Mouse (Mus musculus) embryonic facial prominence, embryonic 15.5 days (tissue): ENCODE measurements around the gene Zrsr1. TPM values are rescaled to one million over a fixed set of nuclear protein-coding genes. Genes with fewer than 3 reads are reported as not detected.

ENCODE experiments used
- ATAC-seq: fragments of 200-750 bp; cut with Nextera tagmentation; 2 replicates; pipeline ENCODE4 v1.8.0; 2017; ENCODE audit warnings: low read depth, moderate TSS enrichment; ENCODE audit not compliant: insufficient number of reproducible peaks, low FRiP score, low TSS enrichment
- H3K27ac ChIP-seq: fragments of 300-500 bp; sonication (generic); replicated peaks from 2 replicates; pipeline ENCODE4 v1.5.1; 2015; ENCODE audit warnings: mild to moderate bottlenecking, inconsistent platforms
- H3K27me3 ChIP-seq: fragments of 300-500 bp; sonication (generic); 2 replicates; pipeline ENCODE4 v1.6.1; 2015; ENCODE audit warnings: inconsistent platforms
- H3K36me3 ChIP-seq: fragments of 300-500 bp; sonication (generic); 2 replicates; pipeline ENCODE4 v1.6.1; 2015; ENCODE audit warnings: mild to moderate bottlenecking, inconsistent platforms
- H3K4me1 ChIP-seq: fragments of 300-500 bp; sonication (generic); 2 replicates; pipeline ENCODE4 v1.6.1; 2015; ENCODE audit warnings: inconsistent platforms
- H3K4me2 ChIP-seq: fragments of 300-500 bp; sonication (generic); replicated peaks from 2 replicates; pipeline ENCODE4 v1.6.1; 2015; ENCODE audit warnings: mild to moderate bottlenecking, inconsistent platforms
- H3K4me3 ChIP-seq: fragments of 300-500 bp; sonication (generic); replicated peaks from 2 replicates; pipeline ENCODE4 v1.5.1; 2015; ENCODE audit warnings: mild to moderate bottlenecking, inconsistent platforms
- H3K9ac ChIP-seq: fragments of 300-500 bp; sonication (generic); 2 replicates; pipeline ENCODE4 v1.6.1; 2015; ENCODE audit warnings: inconsistent platforms
- H3K9me3 ChIP-seq: fragments of 300-500 bp; sonication (generic); replicated peaks from 2 replicates; pipeline ENCODE4 v1.6.1; 2016; ENCODE audit warnings: inconsistent platforms
- whole genome bisulfite sequencing: fragments of 180-500 bp; shearing (Covaris S2); methylation state at CpG from one replicate; pipeline ENCODE4 v1.1.7; 2015; 5-methylcytosine and 5-hydroxymethylcytosine counted together
- polyA plus RNA-seq: library from polyadenylated mRNA; unstranded; fragments of >200 nt; fragmentation: Nextera tagmentation; extraction: Ambion mirVana; gene quantifications from 2 replicates; pipeline ENCODE4 v1.2.1, GENCODE M21; 2015

Zrsr1 gene
- 3.5 TPM in 2 replicates for polyA plus RNA-seq

DNA sequence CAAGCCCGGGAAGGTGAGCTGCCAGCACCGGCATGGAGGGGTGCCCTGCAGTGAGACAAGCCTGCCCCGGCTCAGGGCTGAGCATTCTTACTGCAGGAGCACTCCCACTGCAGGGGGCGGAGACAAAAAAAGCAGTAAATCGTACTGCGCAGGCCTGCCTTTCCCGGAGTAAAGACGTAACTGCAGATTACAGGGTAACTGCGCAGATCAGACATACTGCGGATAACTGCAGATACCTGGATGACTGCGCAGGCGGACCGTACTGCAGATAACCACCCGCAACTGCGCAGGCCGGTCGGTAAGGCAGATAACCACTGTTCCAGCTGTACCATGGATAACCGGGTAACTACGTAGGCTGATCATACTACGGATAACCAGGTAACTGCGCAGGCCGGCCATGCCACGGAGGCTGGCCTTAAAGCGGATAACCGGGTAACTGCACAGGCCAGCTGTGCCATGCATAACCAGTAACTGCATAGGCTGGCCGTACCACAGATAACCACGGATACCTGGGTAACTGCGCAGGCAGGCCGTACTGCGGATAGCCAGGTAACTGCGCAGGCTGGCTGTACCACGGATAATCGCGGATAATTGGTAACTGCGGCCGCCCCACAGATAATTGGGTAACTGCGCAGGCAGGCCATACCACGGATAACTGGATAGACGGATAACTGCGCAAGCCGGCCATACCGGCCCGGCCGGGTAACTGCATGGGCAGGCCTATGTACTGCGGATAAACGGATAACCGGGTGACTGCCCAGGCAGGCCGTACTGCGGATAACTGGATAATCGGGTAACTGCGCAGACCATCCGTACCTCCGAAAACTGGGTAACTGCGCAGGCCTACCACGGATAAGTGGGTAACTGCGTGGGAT, at the start of gene Zrsr1:
Gene Zrsr1, plus strand, starts transcription at position 171 of the 875 bp plus-strand sequence.
- peak within 1 kb of the TSS; percentile 56 for H3K4me2 ChIP-seq
- peak within 1 kb of the TSS; percentile 84 for H3K27ac ChIP-seq
- peaks cover 13% of the 10 kb centered on the region; the same call in 1 of the 2 replicates for H3K9me3 ChIP-seq
- WGBS = 44% methylated on average over 56 of the region's 56 CpGs
- ATAC-seq = peak; percentile 66
- H3K4me1 ChIP-seq = peaks cover 14% of the 10 kb centered on the region
- peak within 1 kb of the TSS; percentile 58 for H3K4me3 ChIP-seq
- peaks cover 16% of the 10 kb centered on the region for H3K36me3 ChIP-seq
- H3K9ac ChIP-seq = peak within 1 kb of the TSS; percentile 54
- H3K27me3 ChIP-seq = no peaks in the 10 kb centered on the region

DNA sequence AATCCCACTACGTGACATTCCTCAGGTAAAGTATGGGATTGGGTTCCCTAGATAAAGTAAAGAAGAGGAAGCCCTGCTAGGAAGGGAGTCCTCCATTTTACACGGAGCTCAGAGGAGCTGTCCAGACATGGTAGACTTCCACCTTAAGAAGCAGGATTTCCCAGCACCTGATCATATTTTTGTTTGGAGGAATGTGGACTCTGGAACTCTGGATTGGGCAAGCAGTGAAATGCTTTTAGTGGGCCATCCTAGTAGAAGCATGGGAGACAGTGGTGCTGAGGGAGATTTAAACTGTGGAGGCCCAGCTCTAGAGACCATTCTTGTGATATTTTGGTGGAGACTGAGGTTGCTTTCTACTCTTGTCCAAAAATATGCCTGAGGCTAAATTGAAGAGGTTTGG, 49.3 kb upstream of the Zrsr1 start:
- WGBS = 73% methylated on average over 2 of the region's 2 CpGs
- H3K36me3 ChIP-seq = 0 out of 2 replicates have a peak, but pooled peaks cover under 1% of the 10 kb centered on the region
- no peaks in the 10 kb centered on the region for H3K27me3 ChIP-seq
- no peaks in the 10 kb centered on the region for H3K9me3 ChIP-seq
- no peak overlapping the region for H3K4me2 ChIP-seq
- H3K4me3 ChIP-seq = no peak overlapping the region
- H3K4me1 ChIP-seq = no peaks in the 10 kb centered on the region
- no peak overlapping the region for H3K9ac ChIP-seq
- ATAC-seq = no peak
- H3K27ac ChIP-seq = no peak overlapping the region

DNA sequence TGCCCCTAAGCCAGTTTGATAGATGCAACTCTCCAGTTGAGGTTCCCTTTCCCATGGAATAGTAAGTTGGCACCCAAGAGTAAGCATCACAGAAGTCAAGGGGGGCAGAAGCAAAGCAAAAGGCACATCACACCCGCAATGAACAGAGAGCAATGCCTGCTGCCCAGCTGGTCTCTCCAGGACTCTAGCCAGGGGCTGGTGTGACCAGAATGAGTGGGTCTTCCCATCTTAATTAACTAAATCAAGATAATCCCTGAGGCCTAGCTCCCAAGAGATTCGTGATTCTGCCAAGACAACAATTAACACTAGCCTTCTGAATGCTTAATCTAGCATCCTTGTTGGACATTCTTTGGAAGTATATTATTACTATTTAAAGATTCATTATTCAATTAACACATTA, 48.2 kb upstream of the Zrsr1 start:
- Histone ChIP-seq H3K9ac (no peak overlapping the region), H3K9me3 (no peaks in the 10 kb centered on the region), H3K36me3 (no peaks in the 10 kb centered on the region), H3K4me3 (no peak overlapping the region), H3K4me2 (no peak overlapping the region), H3K4me1 (no peaks in the 10 kb centered on the region), H3K27me3 (no peaks in the 10 kb centered on the region), H3K27ac (no peak overlapping the region)
- 78% methylated on average over 2 of the region's 2 CpGs for WGBS
- no peak for ATAC-seq

DNA sequence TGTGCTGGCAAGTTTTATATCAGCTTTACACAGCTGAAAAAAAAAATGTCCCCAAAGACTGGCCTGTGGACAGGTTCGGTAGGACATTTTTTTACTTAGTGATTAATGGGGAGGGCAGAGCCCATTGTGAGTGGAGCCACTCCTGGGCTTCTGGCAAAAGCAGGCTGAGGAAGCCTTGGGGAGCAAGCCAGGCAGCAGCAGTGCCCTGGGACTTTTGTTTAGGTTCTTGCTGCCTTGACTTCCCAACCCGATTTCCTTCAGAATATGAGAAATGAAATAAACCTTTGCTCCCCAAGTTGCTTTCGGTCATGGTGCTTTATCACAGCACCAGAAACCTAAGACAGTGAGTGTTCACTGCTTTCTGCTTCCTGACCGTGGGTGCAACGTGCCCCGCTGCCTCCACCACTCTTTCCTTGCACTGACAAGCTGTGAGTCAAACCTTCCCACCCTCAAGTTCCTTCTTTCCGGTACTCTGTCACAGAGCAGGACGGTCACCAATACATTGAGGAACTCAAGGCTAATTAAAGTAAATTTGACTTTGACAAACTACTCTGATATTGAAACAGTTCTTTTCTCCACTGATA, 43.1 kb upstream of the Zrsr1 start:
- ATAC-seq = no peak
- 82% methylated on average over 8 of the region's 8 CpGs for WGBS
- H3K4me1 ChIP-seq = no peaks in the 10 kb centered on the region; the same call in 1 of the 2 replicates
- H3K4me2 ChIP-seq = no peak overlapping the region
- no peak overlapping the region for H3K27ac ChIP-seq
- no peaks in the 10 kb centered on the region for H3K27me3 ChIP-seq
- no peak overlapping the region for H3K9ac ChIP-seq
- H3K4me3 ChIP-seq = no peak overlapping the region
- no peaks in the 10 kb centered on the region for H3K9me3 ChIP-seq
- no peaks in the 10 kb centered on the region for H3K36me3 ChIP-seq

DNA sequence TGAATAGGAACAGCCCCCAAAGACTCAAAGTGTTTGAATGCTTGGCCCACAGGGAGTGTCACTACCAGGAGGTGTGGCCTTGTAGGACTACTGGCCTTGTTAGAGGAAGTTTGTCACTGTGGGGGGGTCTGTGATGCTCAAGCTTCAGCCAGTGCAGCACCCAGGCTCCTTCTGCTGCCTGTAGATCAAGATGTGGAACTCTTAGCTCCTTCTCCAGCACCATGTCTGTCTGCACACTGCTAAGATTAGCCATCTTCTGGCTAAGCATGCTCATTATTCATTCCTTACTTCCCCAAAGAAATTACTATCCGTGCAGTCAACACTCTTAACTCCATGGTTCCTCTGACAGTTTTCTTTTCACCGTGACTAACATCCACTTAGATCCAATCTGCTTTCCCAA, 41.7 kb upstream of the Zrsr1 start:
- Histone ChIP-seq H3K4me3 (no peak overlapping the region), H3K9me3 (no peaks in the 10 kb centered on the region), H3K27ac (no peak overlapping the region), H3K9ac (no peak overlapping the region), H3K4me1 (no peaks in the 10 kb centered on the region; the same call in 1 of the 2 replicates), H3K4me2 (no peak overlapping the region), H3K36me3 (no peaks in the 10 kb centered on the region), H3K27me3 (no peaks in the 10 kb centered on the region)
- ATAC-seq = no peak
- 54% methylated on average over 2 of the region's 2 CpGs for WGBS

DNA sequence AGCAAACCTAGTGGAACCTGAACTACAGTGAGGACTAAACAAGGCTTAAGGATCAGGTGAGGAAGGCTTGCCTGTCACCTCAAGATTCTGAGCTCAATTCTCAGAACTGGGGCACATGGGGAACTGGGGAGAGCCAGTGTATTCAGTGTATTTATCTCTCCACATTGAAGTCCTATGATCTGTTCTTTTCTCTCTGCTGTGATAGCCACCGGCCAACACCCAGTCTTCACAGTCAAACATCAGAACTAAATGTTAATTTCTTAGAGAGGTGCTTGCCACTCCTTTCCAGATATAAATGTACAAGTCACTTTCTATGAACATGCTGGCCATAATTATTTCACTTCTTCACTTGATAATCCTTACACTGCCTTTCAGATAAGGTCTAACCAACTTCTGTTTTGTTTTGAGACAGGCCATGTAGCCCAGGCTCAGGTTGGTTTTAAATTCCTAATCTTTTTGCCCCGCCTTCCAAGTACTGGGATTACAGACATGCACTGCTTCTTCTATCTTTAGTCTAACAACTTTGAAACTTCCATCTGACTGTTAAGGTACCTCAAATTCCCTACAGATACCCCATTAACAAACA, 40.4 kb upstream of the Zrsr1 start:
- H3K27ac ChIP-seq = no peak overlapping the region
- 90% methylated on average over 2 of the region's 2 CpGs for WGBS

DNA sequence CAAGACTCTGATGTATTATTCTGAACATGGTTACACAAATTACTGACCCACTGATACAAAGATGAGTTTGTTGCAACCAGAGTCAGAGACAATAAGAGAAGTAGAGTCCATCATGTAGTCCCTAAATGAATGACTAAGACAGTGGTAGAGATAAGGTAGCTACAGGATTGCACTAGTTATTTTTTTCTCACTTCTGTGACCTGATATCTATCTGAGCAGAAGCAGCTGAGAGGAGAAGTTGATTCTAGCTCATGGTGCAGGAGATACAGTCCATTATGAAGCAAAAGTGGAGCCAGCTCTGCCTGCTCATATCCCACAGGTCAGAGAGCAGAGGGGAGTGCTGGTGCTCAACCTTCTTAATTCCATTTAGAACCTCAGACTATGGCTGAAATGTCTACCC, 39.6 kb upstream of the Zrsr1 start:
- Histone ChIP-seq H3K27me3 (no peaks in the 10 kb centered on the region), H3K36me3 (no peaks in the 10 kb centered on the region), H3K9ac (no peak overlapping the region), H3K4me2 (no peak overlapping the region), H3K27ac (no peak overlapping the region), H3K4me3 (no peak overlapping the region), H3K9me3 (no peaks in the 10 kb centered on the region), H3K4me1 (no peaks in the 10 kb centered on the region; the same call in 1 of the 2 replicates)
- no peak for ATAC-seq

More for the DNA sequence above, 40.4 kb upstream of the Zrsr1 start:
- Histone ChIP-seq H3K4me3 (no peak overlapping the region), H3K9me3 (no peaks in the 10 kb centered on the region), H3K36me3 (no peaks in the 10 kb centered on the region), H3K4me2 (no peak overlapping the region), H3K27me3 (no peaks in the 10 kb centered on the region), H3K9ac (no peak overlapping the region), H3K4me1 (no peaks in the 10 kb centered on the region; the same call in 1 of the 2 replicates)
- ATAC-seq = no peak

DNA sequence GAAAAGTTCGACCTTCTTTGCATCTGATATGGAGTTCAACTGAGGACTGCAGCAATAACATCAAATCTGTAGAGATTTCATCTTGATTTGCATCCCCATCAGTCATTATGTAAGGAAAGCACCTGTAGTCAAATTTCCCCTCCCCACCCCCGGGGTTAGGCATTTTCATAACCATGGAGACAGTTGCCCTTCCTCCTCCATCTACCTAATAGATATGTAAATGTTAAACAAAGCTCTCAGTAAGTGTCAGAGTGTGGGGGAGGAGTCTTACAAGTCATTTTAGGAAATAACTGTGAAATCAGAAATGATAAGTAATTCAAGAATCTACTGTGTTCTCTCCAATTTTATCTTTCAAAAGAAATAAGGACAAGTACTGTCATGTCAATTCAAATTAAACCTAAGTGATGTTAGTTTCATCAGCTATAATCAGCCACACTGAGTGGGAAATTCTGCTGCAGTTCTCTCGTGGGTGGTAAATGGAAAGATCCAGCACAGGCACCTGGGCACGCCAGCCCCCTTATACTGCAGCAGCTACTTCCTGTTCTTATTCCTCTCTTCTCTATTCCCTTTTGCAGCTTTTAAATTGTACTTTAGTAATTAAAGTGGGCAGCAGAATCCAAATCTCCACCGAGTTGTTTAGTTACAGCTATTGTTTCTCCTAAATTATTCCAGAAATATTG, 35.2 kb upstream of the Zrsr1 start:
- Histone ChIP-seq H3K27me3 (no peaks in the 10 kb centered on the region), H3K9ac (no peak overlapping the region), H3K4me1 (no peaks in the 10 kb centered on the region), H3K9me3 (no peaks in the 10 kb centered on the region), H3K4me2 (no peak overlapping the region), H3K4me3 (no peak overlapping the region), H3K36me3 (no peaks in the 10 kb centered on the region), H3K27ac (no peak overlapping the region)
- WGBS = 51% methylated on average over 5 of the region's 5 CpGs
- no peak for ATAC-seq

DNA sequence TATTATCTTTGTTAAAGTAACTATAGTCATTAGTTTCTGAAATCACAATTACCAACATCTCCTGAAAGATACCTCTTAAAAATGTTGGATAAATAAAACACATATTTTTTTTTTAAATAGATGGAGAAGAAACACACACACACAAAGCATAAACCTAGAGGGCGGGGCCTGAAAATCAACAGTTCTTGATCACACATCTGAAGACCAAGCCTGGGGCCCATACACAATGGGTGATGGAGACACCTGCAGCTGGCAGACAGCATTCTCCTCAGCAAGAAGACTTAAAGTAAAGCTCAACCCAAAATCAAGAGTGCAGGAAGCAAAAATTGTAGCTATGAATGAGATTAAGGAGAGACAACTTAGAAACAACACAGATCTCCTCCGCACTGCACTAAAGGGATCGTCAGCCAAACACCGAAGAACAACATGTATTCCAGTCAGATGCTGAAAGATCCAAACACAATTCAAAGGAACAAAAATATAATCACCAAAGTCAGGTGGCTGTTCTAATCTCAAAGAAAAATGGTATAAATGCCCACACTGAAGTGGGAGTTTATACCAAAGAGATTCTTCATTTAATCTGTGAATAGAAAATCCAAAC, 34.0 kb upstream of the Zrsr1 start:
- H3K4me3 ChIP-seq = no peak overlapping the region
- no peaks in the 10 kb centered on the region for H3K36me3 ChIP-seq
- H3K27ac ChIP-seq = no peak overlapping the region
- H3K4me2 ChIP-seq = no peak overlapping the region
- ATAC-seq = no peak
- H3K9ac ChIP-seq = no peak overlapping the region
- no peaks in the 10 kb centered on the region for H3K27me3 ChIP-seq
- 94% methylated on average over 4 of the region's 4 CpGs for WGBS
- H3K9me3 ChIP-seq = no peaks in the 10 kb centered on the region
- no peaks in the 10 kb centered on the region for H3K4me1 ChIP-seq

DNA sequence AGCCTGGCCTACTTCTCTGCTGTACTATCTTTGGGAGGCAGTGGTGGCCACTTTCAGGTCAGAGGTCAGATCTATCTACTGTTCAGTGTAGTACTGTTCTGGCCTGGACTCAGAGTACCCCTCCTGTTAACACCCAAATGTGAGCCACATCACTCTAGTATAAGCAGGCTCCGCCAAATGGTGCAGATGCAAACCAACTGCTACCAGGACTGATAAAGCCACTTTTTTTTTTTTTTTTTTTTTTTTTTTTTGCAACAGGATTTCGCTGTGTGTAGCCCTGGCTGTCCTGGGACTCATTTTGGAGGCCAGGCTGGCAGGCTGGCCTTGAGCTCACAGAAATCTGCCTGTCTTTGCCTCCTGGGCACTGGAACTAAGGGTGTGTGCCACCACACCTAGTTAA, 32.8 kb upstream of the Zrsr1 start:
- Histone ChIP-seq H3K27me3 (no peaks in the 10 kb centered on the region), H3K9ac (no peak overlapping the region), H3K4me2 (no peak overlapping the region), H3K4me3 (no peak overlapping the region), H3K36me3 (no peaks in the 10 kb centered on the region), H3K4me1 (no peaks in the 10 kb centered on the region), H3K9me3 (no peaks in the 10 kb centered on the region), H3K27ac (no peak overlapping the region)
- 82% methylated on average over 2 of the region's 2 CpGs for WGBS
- no peak for ATAC-seq

DNA sequence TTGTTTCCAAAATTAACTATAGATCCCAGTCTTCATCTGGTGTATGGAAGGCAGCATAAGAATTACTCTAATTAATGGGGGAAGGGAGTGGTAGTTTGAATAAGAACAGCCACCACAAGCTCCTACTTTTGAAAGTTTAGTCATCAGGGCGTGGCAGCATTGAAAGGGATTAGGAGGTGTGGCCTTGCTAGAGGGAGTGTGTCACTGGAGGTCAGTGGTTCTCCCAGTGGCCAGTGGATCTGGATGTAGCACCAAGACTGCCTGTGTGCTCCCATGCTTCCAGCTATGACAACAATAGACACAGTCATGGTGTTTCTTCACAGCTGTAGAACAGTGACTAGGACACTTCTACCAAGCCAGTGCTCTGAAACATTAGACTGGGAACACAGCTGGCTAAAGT, 22.7 kb upstream of the Zrsr1 start:
- H3K9me3 ChIP-seq = no peaks in the 10 kb centered on the region
- H3K27me3 ChIP-seq = no peaks in the 10 kb centered on the region
- ATAC-seq = no peak
- no peak overlapping the region for H3K27ac ChIP-seq
- WGBS = 91% methylated on average over 1 of the region's 1 CpGs
- H3K9ac ChIP-seq = no peak overlapping the region
- no peak overlapping the region for H3K4me2 ChIP-seq
- no peaks in the 10 kb centered on the region; the same call in 1 of the 2 replicates for H3K36me3 ChIP-seq
- no peaks in the 10 kb centered on the region for H3K4me1 ChIP-seq
- no peak overlapping the region for H3K4me3 ChIP-seq
